Comparison of ENCODE assay signal across 22 mouse cellular contexts in the genomic region with DNA sequence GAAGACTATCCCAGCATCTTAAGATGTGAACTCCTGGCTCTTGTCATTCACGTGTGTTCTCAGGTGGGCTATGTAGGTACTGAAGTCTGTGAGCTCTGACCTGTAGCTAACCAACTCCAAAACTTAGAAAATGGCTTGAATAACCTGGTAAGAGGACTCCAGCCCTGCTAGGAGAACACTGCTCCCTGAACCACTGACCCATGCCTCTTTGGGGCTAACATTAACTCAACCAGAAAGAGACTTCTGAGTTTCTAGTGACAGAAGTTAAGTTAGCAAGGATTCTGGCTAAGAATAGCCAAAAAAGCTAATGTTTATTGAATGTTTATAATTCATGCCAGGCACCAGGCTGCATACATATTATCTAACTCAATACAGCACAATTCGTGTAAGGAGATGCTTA. TPM values are rescaled to one million over a fixed set of nuclear protein-coding genes. Genes with fewer than 3 reads are reported as not detected.
DNase-seq lines count a peak whose midpoint lies in the region; ATAC-seq and TF ChIP-seq lines count a peak whose summit lies in the region.
"Had no signal": no experiment of that assay in that cellular context is flagged by ENCODE, and none has a peak within 500 bp of the region (broad histone marks: within the 10 kb centered on the region; RNA-seq: fewer than 3 reads in every experiment).

No protein-coding gene starts in this region.

- H3K9me3 ChIP-seq in kidney, embryonic 14.5 days (ENCODE audit: control insufficient read depth, low read length) = no peaks in the 10 kb centered on the region
- H3K9me3 ChIP-seq in kidney, embryonic 16.5 days (ENCODE audit: low read length) = 0 out of 2 replicates have a peak, but pooled peaks cover 3% of the 10 kb centered on the region
- H3K9me3 ChIP-seq: embryonic facial prominence, embryonic 15.5 days; forebrain, embryonic 12.5 days had no signal

- 35% methylated on average over 2 of the region's 2 CpGs for WGBS in kidney, adult 2 months
- WGBS in kidney, embryonic 14.5 days = 73% methylated on average over 2 of the region's 2 CpGs
- WGBS in kidney, embryonic 16.5 days = 63% methylated on average over 2 of the region's 2 CpGs

- no peaks in the 10 kb centered on the region; the same call in 1 of the 2 replicates for H3K4me1 ChIP-seq in kidney, adult 2 months (ENCODE audit: control insufficient read depth, insufficient read depth, low read length)
- H3K4me1 ChIP-seq in kidney, embryonic 14.5 days (ENCODE audit: control insufficient read depth, insufficient read depth, low read length) = 0 out of 2 replicates have a peak, but pooled peaks cover 3% of the 10 kb centered on the region
- peaks cover 7% of the 10 kb centered on the region for H3K4me1 ChIP-seq in kidney, embryonic 16.5 days (ENCODE audit: insufficient read depth, low read length)

- TF ChIP-seq POLR2A in kidney, adult 2 months (IDR thresholded peaks at IDR 0.05; ENCODE audit: low read depth, low read length) = no peak

- H3K27me3 ChIP-seq in kidney, adult 2 months (replicated peaks; ENCODE audit: control insufficient read depth, insufficient read depth, low read length) = no peaks in the 10 kb centered on the region
- H3K27me3 ChIP-seq in kidney, embryonic 14.5 days (ENCODE audit: control insufficient read depth, insufficient read depth, low read length) = peaks cover 17% of the 10 kb centered on the region
- H3K27me3 ChIP-seq in kidney, embryonic 16.5 days (ENCODE audit: insufficient read depth, low read length) = peaks cover 30% of the 10 kb centered on the region

- H3K36me3 ChIP-seq in kidney, adult 2 months (ENCODE audit: control insufficient read depth, insufficient read depth, low read length) = no peaks in the 10 kb centered on the region
- H3K36me3 ChIP-seq in kidney, embryonic 14.5 days (ENCODE audit: control insufficient read depth, insufficient read depth, low read length) = no peaks in the 10 kb centered on the region
- no peaks in the 10 kb centered on the region for H3K36me3 ChIP-seq in kidney, embryonic 16.5 days (ENCODE audit: insufficient read depth, low read length)
- H3K36me3 ChIP-seq: embryonic facial prominence, embryonic 13.5 days; embryonic facial prominence, embryonic 15.5 days; forebrain, embryonic 10.5 days; forebrain, embryonic 12.5 days had no signal

- no peak overlapping the region for H3K4me2 ChIP-seq in kidney, embryonic 14.5 days (replicated peaks; ENCODE audit: low read depth, low read length)
- no peak overlapping the region for H3K4me2 ChIP-seq in kidney, embryonic 16.5 days (replicated peaks; ENCODE audit: low read depth, low read length)
- H3K4me2 ChIP-seq: embryonic facial prominence, embryonic 13.5 days; embryonic facial prominence, embryonic 15.5 days; forebrain, embryonic 12.5 days had no signal

- no peak for TF ChIP-seq CTCF in kidney, adult 2 months (conservative IDR thresholded peaks at IDR 0.05; ENCODE audit: insufficient read depth, insufficient read length, low read depth, low read length)

- H3K4me3 ChIP-seq in kidney, adult 2 months (ENCODE audit: insufficient read depth, low read depth, low read length) = 0 out of 2 replicates have a peak overlapping the region, but pooled peaks have one; percentile 17
- no peak overlapping the region for H3K4me3 ChIP-seq in kidney, embryonic 14.5 days (ENCODE audit: low read length)
- H3K4me3 ChIP-seq in kidney, embryonic 16.5 days (ENCODE audit: low read length) = no peak overlapping the region
- H3K4me3 ChIP-seq: embryonic facial prominence, embryonic 13.5 days; embryonic facial prominence, embryonic 15.5 days; erythroblast, embryonic 14.5 days; forebrain, embryonic 10.5 days; forebrain, embryonic 12.5 days had no signal

- DNase-seq in kidney, adult 2 months = peak; percentile 76
- DNase-seq in kidney, postnatal 10 days = no peak
- peak; percentile 78 for DNase-seq in kidney, adult 9 months
- DNase-seq in kidney, postnatal 36 days = peak; percentile 22 to 47
- DNase-seq: adrenal gland, adult 2 months; adrenal gland, postnatal 10 days; adrenal gland, postnatal 25 days; cerebellum, adult 11 months; cerebellum, adult 18-20 months; cerebellum, adult 8-10 months; cerebellum, adult 9-11 months; cerebellum, postnatal 14 days; cerebellum, postnatal 36 days; embryo, embryonic 11 days had no signal

- no peak overlapping the region for H3K9ac ChIP-seq in kidney, embryonic 14.5 days (ENCODE audit: low read depth, low read length)
- no peak overlapping the region for H3K9ac ChIP-seq in kidney, embryonic 16.5 days (replicated peaks; ENCODE audit: low read length)
- H3K9ac ChIP-seq: embryonic facial prominence, embryonic 13.5 days; embryonic facial prominence, embryonic 15.5 days; forebrain, embryonic 12.5 days had no signal

- no peak for ATAC-seq in kidney, embryonic 14.5 days (ENCODE audit: low FRiP score, low TSS enrichment)
- ATAC-seq in kidney, embryonic 16.5 days (ENCODE audit: low FRiP score, low TSS enrichment) = no peak
- ATAC-seq: forebrain, embryonic 14.5 days had no signal

- H3K27ac ChIP-seq in kidney, adult 2 months (ENCODE audit: insufficient read depth, low read depth, low read length) = peak overlapping the region; percentile 59; the same call in 1 of the 2 replicates
- no peak overlapping the region for H3K27ac ChIP-seq in kidney, embryonic 14.5 days (ENCODE audit: low read depth, low read length)
- H3K27ac ChIP-seq in kidney, embryonic 16.5 days (ENCODE audit: low read length) = no peak overlapping the region
- H3K27ac ChIP-seq: embryonic facial prominence, embryonic 13.5 days; embryonic facial prominence, embryonic 15.5 days; forebrain, embryonic 10.5 days; forebrain, embryonic 12.5 days had no signal

RNA-seq across cellular contexts. Expression of a gene that starts 2.6 kb away (rescaled TPM):
- 25.3 and 25.5 TPM in 2 replicates for polyA plus RNA-seq in kidney, adult 2 months (2012; rRNA removed)
- 1.2 and 3.7 TPM in 2 replicates for polyA plus RNA-seq in kidney, embryonic 14.5 days (2014; fragmentation: Nextera tagmentation; extraction: Ambion mirVana)
- polyA plus RNA-seq in kidney, embryonic 16.5 days (2015; fragmentation: Nextera tagmentation; extraction: Ambion mirVana) = 17.4 and 18.5 TPM in 2 replicates
- polyA plus RNA-seq: erythroblast, embryonic 14.5 days; forebrain, embryonic 12.5 days had no signal
